Mouse (Mus musculus): ENCODE results near the gene Gm4756. TPM values are rescaled to one million over a fixed set of nuclear protein-coding genes. Genes with fewer than 3 reads are reported as not detected.

The Gm4756 gene
- polyA plus RNA-seq, 1 experiment from 2014 or later = 0.25 TPM

DNA sequence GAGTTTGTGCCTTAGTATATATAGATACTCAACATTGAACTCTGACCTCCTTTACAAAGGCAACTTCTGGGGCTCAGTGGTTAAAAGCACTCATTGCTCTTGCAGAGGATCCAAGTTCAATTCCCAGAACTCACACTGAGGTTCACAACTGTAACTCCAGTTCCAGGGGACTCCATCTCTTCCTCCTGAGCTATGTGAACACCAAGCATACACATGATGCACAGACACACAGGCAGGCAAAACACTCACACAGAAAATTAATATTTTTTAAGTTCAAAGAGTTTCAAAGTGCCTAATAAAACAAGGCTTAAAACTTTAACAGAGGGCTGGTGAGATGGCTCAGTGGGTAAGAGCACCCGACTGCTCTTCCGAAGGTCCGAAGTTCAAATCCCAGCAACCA lies 34.2 kb upstream of the Gm4756 start:
- 90% methylated on average over 3 of the region's 3 CpGs for WGBS (ENCODE audit: insufficient replicate concordance)
- no peak overlapping the region for H3K4me3 ChIP-seq (ENCODE audit: low read depth, low read length)
- no peaks in the 10 kb centered on the region for H3K36me3 ChIP-seq (replicated peaks; ENCODE audit: insufficient read depth, low read length)
- DNase-seq (no peak), ATAC-seq (no peak)
- H3K9ac ChIP-seq (replicated peaks) = no peak overlapping the region
- no peak overlapping the region for H3K4me2 ChIP-seq (ENCODE audit: low read depth, low read length)
- H3K4me1 ChIP-seq (ENCODE audit: insufficient read depth) = no peaks in the 10 kb centered on the region
- H3K9me3 ChIP-seq (ENCODE audit: low read length) = no peaks in the 10 kb centered on the region
- H3K27me3 ChIP-seq (ENCODE audit: insufficient read depth, low read length) = no peaks in the 10 kb centered on the region
- no peak overlapping the region for H3K27ac ChIP-seq (ENCODE audit: low read depth)
- TF ChIP-seq EP300 (IDR thresholded peaks at IDR 0.05; ENCODE audit: low read depth) = no peak
- TF ChIP-seq CTCF (IDR thresholded peaks at IDR 0.05; ENCODE audit: low read depth) = no peak

DNA sequence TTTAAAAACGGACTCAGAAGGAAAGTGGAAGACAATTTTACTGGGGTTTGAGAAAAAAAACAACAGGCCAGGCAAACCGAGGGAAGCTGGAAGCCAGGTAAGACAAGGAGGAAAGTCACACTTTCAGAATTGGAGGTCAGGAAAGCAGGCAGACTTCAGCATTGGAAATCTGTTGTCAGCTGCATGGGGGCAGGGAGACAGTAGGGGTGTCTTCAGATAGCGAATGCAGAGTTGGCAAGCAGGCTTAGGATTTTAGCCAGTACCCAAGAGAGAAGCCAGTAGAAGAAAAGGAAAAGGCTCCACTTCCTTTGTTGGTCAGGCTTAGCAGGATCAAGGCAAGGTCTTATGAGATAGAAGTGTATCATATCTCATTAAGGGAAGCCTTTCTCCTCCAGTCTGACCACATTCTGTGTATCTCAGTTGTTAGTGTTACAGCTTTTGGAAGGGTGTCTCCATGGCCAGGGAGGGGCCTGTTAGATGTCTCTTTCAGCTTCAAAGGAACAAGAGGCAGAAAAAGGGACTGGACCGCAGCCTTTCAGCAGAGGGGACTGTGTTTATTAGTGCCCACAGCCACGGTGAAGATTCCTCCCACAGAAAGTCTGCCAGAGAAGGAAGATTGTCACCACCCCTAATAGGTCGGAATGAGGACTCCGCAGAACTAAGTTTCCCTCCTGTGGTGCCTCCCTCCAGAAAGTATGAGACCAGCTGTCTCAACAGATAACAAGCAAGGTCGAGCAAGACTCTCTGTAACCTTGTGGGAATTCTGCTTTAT lies 33.2 kb upstream of the Gm4756 start:
- no peaks in the 10 kb centered on the region for H3K36me3 ChIP-seq (replicated peaks; ENCODE audit: insufficient read depth, low read length)
- H3K9ac ChIP-seq (replicated peaks) = no peak overlapping the region
- TF ChIP-seq CTCF (IDR thresholded peaks at IDR 0.05; ENCODE audit: low read depth) (no peak), EP300 (IDR thresholded peaks at IDR 0.05; ENCODE audit: low read depth) (peak; percentile 29; the same call in 1 of the 2 replicates)
- H3K4me3 ChIP-seq (ENCODE audit: low read depth, low read length) = no peak overlapping the region
- no peak overlapping the region for H3K4me2 ChIP-seq (ENCODE audit: low read depth, low read length)
- DNase-seq (no peak), ATAC-seq (peak; percentile 78)
- no peaks in the 10 kb centered on the region for H3K27me3 ChIP-seq (ENCODE audit: insufficient read depth, low read length)
- no peak overlapping the region for H3K27ac ChIP-seq (ENCODE audit: low read depth)
- 43% methylated on average over 8 of the region's 8 CpGs for WGBS (ENCODE audit: insufficient replicate concordance)
- no peaks in the 10 kb centered on the region for H3K4me1 ChIP-seq (ENCODE audit: insufficient read depth)
- no peaks in the 10 kb centered on the region for H3K9me3 ChIP-seq (ENCODE audit: low read length)

- Histone ChIP-seq H3K27me3 (ENCODE audit: insufficient read depth, low read length) (no peaks in the 10 kb centered on the region), H3K4me3 (ENCODE audit: low read depth, low read length) (no peak overlapping the region), H3K9ac (replicated peaks) (no peak overlapping the region), H3K27ac (ENCODE audit: low read depth) (no peak overlapping the region), H3K9me3 (ENCODE audit: low read length) (no peaks in the 10 kb centered on the region), H3K4me1 (ENCODE audit: insufficient read depth) (no peaks in the 10 kb centered on the region), H3K36me3 (replicated peaks; ENCODE audit: insufficient read depth, low read length) (no peaks in the 10 kb centered on the region), H3K4me2 (ENCODE audit: low read depth, low read length) (no peak overlapping the region)
- WGBS (ENCODE audit: insufficient replicate concordance) = 100% methylated on average over 1 of the region's 1 CpGs
- DNase-seq (no peak), ATAC-seq (no peak)
- TF ChIP-seq EP300 (IDR thresholded peaks at IDR 0.05; ENCODE audit: low read depth) = no peak
- TF ChIP-seq CTCF (IDR thresholded peaks at IDR 0.05; ENCODE audit: low read depth) = no peak
Observed at GRCm38 (mm10) chr12:72681919-72682318, 32.5 kb upstream of the Gm4756 start.

GRCm38 (mm10) chr12:72679635-72680034 lies 30.2 kb upstream of the Gm4756 start:
- Histone ChIP-seq H3K9me3 (ENCODE audit: low read length) (no peaks in the 10 kb centered on the region), H3K27ac (ENCODE audit: low read depth) (no peak overlapping the region), H3K36me3 (replicated peaks; ENCODE audit: insufficient read depth, low read length) (no peaks in the 10 kb centered on the region), H3K9ac (replicated peaks) (no peak overlapping the region), H3K4me2 (ENCODE audit: low read depth, low read length) (no peak overlapping the region), H3K27me3 (ENCODE audit: insufficient read depth, low read length) (no peaks in the 10 kb centered on the region), H3K4me1 (ENCODE audit: insufficient read depth) (peaks cover 2% of the 10 kb centered on the region; the same call in 1 of the 2 replicates), H3K4me3 (ENCODE audit: low read depth, low read length) (no peak overlapping the region)
- no peak for TF ChIP-seq EP300 (IDR thresholded peaks at IDR 0.05; ENCODE audit: low read depth)
- peak; percentile 51 for TF ChIP-seq CTCF (IDR thresholded peaks at IDR 0.05; ENCODE audit: low read depth)
- WGBS (ENCODE audit: insufficient replicate concordance) = 70% methylated on average over 3 of the region's 3 CpGs
- DNase-seq (no peak), ATAC-seq (no peak)

- ATAC-seq (no peak), DNase-seq (no peak)
- Histone ChIP-seq H3K9ac (replicated peaks) (no peak overlapping the region), H3K9me3 (ENCODE audit: low read length) (no peaks in the 10 kb centered on the region), H3K4me2 (ENCODE audit: low read depth, low read length) (no peak overlapping the region), H3K36me3 (replicated peaks; ENCODE audit: insufficient read depth, low read length) (no peaks in the 10 kb centered on the region), H3K27ac (ENCODE audit: low read depth) (no peak overlapping the region), H3K27me3 (ENCODE audit: insufficient read depth, low read length) (no peaks in the 10 kb centered on the region), H3K4me3 (ENCODE audit: low read depth, low read length) (no peak overlapping the region), H3K4me1 (ENCODE audit: insufficient read depth) (peaks cover 6% of the 10 kb centered on the region)
- WGBS (ENCODE audit: insufficient replicate concordance) = 55% methylated on average over 2 of the region's 2 CpGs
- TF ChIP-seq EP300 (IDR thresholded peaks at IDR 0.05; ENCODE audit: low read depth) = no peak
- TF ChIP-seq CTCF (IDR thresholded peaks at IDR 0.05; ENCODE audit: low read depth) = no peak
Observed at GRCm38 (mm10) chr12:72674820-72675219, 25.4 kb upstream of the Gm4756 start.

DNA sequence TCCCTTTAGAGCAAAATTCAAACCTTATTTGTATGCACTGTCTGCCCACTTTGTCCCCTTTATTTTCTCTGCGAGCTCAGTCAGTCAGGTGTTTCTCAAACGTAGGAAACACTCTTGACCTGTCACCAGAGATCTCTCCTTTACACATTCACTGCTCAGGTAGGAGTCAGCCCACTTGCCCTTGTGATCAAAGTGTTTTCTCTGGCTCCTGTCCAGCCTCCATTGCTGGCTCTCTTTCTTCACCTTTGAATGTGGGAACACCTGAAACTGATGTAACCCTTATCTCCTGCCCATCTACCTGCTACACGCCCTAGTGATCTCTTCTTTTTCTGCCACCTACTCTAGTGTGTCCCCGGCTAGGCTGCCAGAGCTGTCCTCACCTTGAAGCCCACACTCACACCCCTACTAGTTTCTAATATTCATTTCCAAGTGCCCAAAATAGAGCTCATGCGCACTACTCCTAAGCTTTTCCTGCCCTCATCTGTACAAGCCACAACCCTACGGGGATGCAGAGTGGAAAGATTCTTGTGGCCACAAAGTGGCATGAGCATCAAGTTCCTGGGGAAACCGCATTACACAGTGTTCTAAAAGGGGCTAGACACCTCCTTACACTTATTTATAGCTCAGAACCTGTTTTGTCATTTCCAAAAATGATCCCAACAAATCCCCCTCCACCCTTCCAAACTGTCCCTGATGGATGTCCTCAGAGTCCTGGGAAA lies 24.8 kb upstream of the Gm4756 start:
- Histone ChIP-seq H3K36me3 (replicated peaks; ENCODE audit: insufficient read depth, low read length) (no peaks in the 10 kb centered on the region), H3K4me2 (ENCODE audit: low read depth, low read length) (no peak overlapping the region), H3K4me1 (ENCODE audit: insufficient read depth) (peaks cover 6% of the 10 kb centered on the region), H3K9me3 (ENCODE audit: low read length) (no peaks in the 10 kb centered on the region), H3K4me3 (ENCODE audit: low read depth, low read length) (no peak overlapping the region), H3K9ac (replicated peaks) (no peak overlapping the region), H3K27ac (ENCODE audit: low read depth) (no peak overlapping the region), H3K27me3 (ENCODE audit: insufficient read depth, low read length) (no peaks in the 10 kb centered on the region)
- DNase-seq = no peak
- ATAC-seq = 0 out of 2 replicates have a peak, but pooled peaks have one; percentile 23
- TF ChIP-seq EP300 (IDR thresholded peaks at IDR 0.05; ENCODE audit: low read depth) (no peak), CTCF (IDR thresholded peaks at IDR 0.05; ENCODE audit: low read depth) (no peak)
- 44% methylated on average over 7 of the region's 7 CpGs for WGBS (ENCODE audit: insufficient replicate concordance)

All from liver, postnatal 0 days (tissue).